Mouse (Mus musculus): ENCODE results near the gene Rabep2. TPM values are rescaled to one million over a fixed set of nuclear protein-coding genes. Genes with fewer than 3 reads are reported as not detected.
A peak's percentile ranks its signal among the peaks of the same experiment; 100 is the strongest.

The Rabep2 gene
- polyA plus RNA-seq, 1 experiment: 17.6 TPM

DNA sequence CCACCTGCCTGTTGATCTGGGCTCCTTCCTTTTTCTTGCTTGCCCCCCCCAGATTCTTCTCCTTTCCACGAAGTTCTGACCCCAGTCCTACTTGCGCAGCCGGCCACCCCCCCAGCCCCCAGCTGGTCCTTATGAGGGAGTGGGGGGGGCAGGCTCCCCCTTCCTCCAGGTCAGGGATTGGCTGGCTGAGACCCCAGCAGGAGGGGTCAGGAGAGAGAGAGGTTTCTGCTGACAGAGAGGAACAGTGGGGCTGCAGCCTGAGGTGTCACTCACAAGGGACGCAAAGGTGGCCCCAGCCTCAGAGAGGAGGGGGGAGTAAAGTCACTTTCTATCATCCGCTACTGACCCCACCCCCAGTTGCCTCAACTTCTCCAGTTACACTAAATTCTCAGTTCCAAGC lies 34.4 kb downstream of the Rabep2 start, which contains the start of gene Atp2a1:
Atp2a1 (minus strand) TSS at position 105 of the 400 bp plus-strand sequence.
- TF ChIP-seq CTCF (IDR thresholded peaks at IDR 0.05; ENCODE audit: control insufficient read depth, insufficient read depth, insufficient replicate concordance, low read depth, low read length) (no peak), POLR2A (IDR thresholded peaks at IDR 0.05; ENCODE audit: control insufficient read depth, low read depth, low read length) (no peak)
- peaks cover 13% of the 10 kb centered on the region for H3K4me1 ChIP-seq (ENCODE audit: control insufficient read depth, insufficient read depth, low read length)
- H3K27me3 ChIP-seq (ENCODE audit: control insufficient read depth, insufficient read depth, low read length): no peaks in the 10 kb centered on the region
- H3K27ac ChIP-seq (ENCODE audit: control insufficient read depth, insufficient read depth, low read depth, low read length): no peak within 1 kb of the TSS
- H3K4me3 ChIP-seq (ENCODE audit: control insufficient read depth, low read depth, low read length): no peak within 1 kb of the TSS
- no peaks in the 10 kb centered on the region; the same call in 1 of the 2 replicates for H3K36me3 ChIP-seq (ENCODE audit: control insufficient read depth, insufficient read depth, low read length)

DNA sequence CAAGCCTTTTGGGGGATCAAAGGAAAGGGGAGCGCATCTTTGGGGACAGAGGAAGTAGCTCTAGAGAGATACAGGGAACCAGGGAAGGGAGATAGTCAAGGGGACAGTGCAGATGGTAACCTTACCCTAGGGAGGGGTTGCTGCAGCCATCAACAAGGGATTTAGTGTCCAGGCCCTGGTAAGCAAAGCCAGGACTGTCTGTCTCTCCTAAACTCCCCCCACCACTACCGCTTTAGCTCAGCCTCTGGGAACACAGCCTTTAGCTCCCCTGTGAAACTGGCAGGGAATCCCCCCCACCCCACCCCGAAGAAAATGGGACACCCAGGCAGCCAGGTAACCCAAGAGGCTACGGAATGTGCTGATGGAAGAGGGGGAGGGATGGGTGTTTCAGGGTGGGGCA lies 35.0 kb downstream of the Rabep2 start:
- H3K36me3 ChIP-seq (ENCODE audit: control insufficient read depth, insufficient read depth, low read length): no peaks in the 10 kb centered on the region; the same call in 1 of the 2 replicates
- no peak for TF ChIP-seq POLR2A (IDR thresholded peaks at IDR 0.05; ENCODE audit: control insufficient read depth, low read depth, low read length)
- TF ChIP-seq CTCF (IDR thresholded peaks at IDR 0.05; ENCODE audit: control insufficient read depth, insufficient read depth, insufficient replicate concordance, low read depth, low read length): no peak
- no peak overlapping the region for H3K27ac ChIP-seq (ENCODE audit: control insufficient read depth, insufficient read depth, low read depth, low read length)
- no peak overlapping the region for H3K4me3 ChIP-seq (ENCODE audit: control insufficient read depth, low read depth, low read length)
- H3K4me1 ChIP-seq (ENCODE audit: control insufficient read depth, insufficient read depth, low read length): peaks cover 13% of the 10 kb centered on the region
- H3K27me3 ChIP-seq (ENCODE audit: control insufficient read depth, insufficient read depth, low read length): no peaks in the 10 kb centered on the region

DNA sequence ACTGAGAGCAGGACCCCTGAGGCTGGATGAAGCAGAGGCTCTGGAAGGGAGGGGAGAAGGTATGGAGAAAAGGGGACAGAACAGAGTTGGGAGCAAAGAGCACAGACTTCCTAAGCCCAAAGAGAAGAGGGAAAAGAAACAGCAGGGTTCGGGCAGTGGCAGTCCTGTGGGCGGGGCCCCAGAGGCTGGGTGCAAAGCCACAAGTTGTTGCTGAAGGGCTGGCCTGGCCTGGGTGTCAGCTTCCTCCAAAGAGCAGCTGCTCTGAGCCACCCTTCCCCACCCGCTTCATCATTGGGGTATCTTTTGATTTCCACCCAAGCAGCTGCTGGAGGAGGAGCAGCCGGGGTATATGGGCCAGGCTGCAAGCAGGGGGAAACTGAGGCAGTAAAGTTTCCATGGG lies 35.6 kb downstream of the Rabep2 start:
- Histone ChIP-seq H3K27me3 (ENCODE audit: control insufficient read depth, insufficient read depth, low read length) (no peaks in the 10 kb centered on the region), H3K4me3 (ENCODE audit: control insufficient read depth, low read depth, low read length) (no peak overlapping the region), H3K4me1 (ENCODE audit: control insufficient read depth, insufficient read depth, low read length) (peaks cover 13% of the 10 kb centered on the region), H3K27ac (ENCODE audit: control insufficient read depth, insufficient read depth, low read depth, low read length) (no peak overlapping the region), H3K36me3 (ENCODE audit: control insufficient read depth, insufficient read depth, low read length) (no peaks in the 10 kb centered on the region; the same call in 1 of the 2 replicates)
- TF ChIP-seq CTCF (IDR thresholded peaks at IDR 0.05; ENCODE audit: control insufficient read depth, insufficient read depth, insufficient replicate concordance, low read depth, low read length) (no peak), POLR2A (IDR thresholded peaks at IDR 0.05; ENCODE audit: control insufficient read depth, low read depth, low read length) (no peak)

DNA sequence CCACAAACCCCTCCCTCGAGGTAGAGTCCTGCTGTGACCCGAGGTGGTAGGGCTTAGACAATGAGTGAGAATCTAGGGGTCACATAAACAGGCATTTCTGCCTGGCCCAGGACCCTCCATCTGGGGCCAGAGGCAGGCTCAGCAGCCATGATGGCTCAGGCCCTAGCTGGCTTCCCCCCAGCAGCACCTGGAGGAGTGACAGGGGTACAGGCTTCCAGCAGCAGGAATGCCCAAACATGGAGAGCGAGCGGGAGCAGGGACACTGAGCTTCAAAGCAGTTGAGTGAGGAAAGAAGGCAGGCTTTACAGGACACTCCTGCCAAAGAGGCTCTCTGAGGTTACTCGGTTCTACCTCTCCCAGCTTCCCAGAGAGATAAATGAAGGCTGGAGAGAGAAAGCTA lies 36.3 kb downstream of the Rabep2 start:
- peaks cover 2% of the 10 kb centered on the region; the same call in 1 of the 2 replicates for H3K36me3 ChIP-seq (ENCODE audit: control insufficient read depth, insufficient read depth, low read length)
- 0 out of 2 replicates have a peak overlapping the region, but pooled peaks have one; percentile 7 for H3K27ac ChIP-seq (ENCODE audit: control insufficient read depth, insufficient read depth, low read depth, low read length)
- TF ChIP-seq POLR2A (IDR thresholded peaks at IDR 0.05; ENCODE audit: control insufficient read depth, low read depth, low read length) (no peak), CTCF (IDR thresholded peaks at IDR 0.05; ENCODE audit: control insufficient read depth, insufficient read depth, insufficient replicate concordance, low read depth, low read length) (no peak)
- no peak overlapping the region for H3K4me3 ChIP-seq (ENCODE audit: control insufficient read depth, low read depth, low read length)
- H3K4me1 ChIP-seq (ENCODE audit: control insufficient read depth, insufficient read depth, low read length): peaks cover 13% of the 10 kb centered on the region
- no peaks in the 10 kb centered on the region for H3K27me3 ChIP-seq (ENCODE audit: control insufficient read depth, insufficient read depth, low read length)

DNA sequence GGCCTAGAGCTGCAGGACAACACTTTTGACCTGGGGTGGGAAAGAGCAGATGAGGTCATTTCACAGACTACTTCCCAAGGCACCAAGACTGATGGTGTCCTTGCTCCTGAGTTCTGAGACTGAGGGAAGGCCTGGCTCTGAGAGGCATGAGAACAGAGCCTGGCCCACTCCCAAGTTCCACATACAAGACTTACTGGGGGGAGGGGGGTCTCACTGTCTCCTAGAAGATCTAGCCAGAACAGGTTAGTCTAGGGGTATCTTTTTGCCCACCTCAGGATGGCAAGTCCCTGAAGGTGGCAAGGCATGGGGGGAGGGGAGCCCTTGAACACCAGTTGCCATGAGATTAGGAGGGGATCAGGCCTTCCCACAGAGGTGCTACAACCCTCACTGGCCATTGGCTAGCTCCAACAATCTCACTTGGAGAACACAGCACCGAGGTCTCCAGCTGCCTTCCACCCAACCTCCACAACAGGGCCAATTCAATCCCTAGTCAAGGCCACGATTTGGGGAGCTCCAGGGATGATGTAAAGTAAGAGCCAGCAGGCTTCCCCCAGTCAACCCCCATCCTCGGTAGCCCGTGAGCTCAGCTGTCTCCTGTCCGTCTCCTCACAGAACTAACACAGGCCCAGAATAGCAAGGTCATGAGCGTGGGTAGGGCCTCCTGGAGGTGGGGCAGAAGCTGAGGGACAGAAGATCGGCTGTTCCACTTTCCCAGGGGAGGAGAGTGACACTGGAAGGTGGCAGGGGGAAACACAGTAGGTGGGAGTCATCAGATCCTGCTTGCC lies 36.9 kb downstream of the Rabep2 start:
- Histone ChIP-seq H3K4me1 (ENCODE audit: control insufficient read depth, insufficient read depth, low read length) (peaks cover 13% of the 10 kb centered on the region), H3K4me3 (ENCODE audit: control insufficient read depth, low read depth, low read length) (no peak overlapping the region), H3K27ac (ENCODE audit: control insufficient read depth, insufficient read depth, low read depth, low read length) (peak overlapping the region; percentile 7), H3K27me3 (ENCODE audit: control insufficient read depth, insufficient read depth, low read length) (no peaks in the 10 kb centered on the region), H3K36me3 (ENCODE audit: control insufficient read depth, insufficient read depth, low read length) (peaks cover 2% of the 10 kb centered on the region; the same call in 1 of the 2 replicates)
- TF ChIP-seq CTCF (IDR thresholded peaks at IDR 0.05; ENCODE audit: control insufficient read depth, insufficient read depth, insufficient replicate concordance, low read depth, low read length) (no peak), POLR2A (IDR thresholded peaks at IDR 0.05; ENCODE audit: control insufficient read depth, low read depth, low read length) (no peak)

DNA sequence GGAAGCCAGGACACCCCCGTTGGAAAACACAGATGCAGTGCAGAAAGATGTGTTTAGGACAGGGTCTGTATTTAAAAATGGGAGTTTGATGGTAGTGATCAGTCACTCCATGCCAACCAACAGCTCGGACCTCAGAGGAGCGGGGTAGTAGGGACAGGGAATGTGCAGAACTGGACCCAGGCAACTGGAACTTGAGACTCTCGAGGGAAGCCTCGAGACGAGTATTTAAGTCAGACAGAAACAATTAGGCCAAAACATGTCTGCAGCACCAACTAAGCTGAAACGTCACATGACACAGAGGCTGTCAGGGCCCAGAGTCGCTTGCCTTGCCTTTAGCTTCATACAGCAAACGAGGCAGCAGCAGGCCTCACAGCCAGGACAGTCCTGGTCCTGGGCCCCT lies 37.6 kb downstream of the Rabep2 start:
- Histone ChIP-seq H3K27ac (ENCODE audit: control insufficient read depth, insufficient read depth, low read depth, low read length) (no peak overlapping the region; the same call in 1 of the 2 replicates), H3K36me3 (ENCODE audit: control insufficient read depth, insufficient read depth, low read length) (peaks cover 2% of the 10 kb centered on the region), H3K4me1 (ENCODE audit: control insufficient read depth, insufficient read depth, low read length) (peaks cover 13% of the 10 kb centered on the region), H3K4me3 (ENCODE audit: control insufficient read depth, low read depth, low read length) (no peak overlapping the region), H3K27me3 (ENCODE audit: control insufficient read depth, insufficient read depth, low read length) (no peaks in the 10 kb centered on the region)
- TF ChIP-seq CTCF (IDR thresholded peaks at IDR 0.05; ENCODE audit: control insufficient read depth, insufficient read depth, insufficient replicate concordance, low read depth, low read length): no peak
- TF ChIP-seq POLR2A (IDR thresholded peaks at IDR 0.05; ENCODE audit: control insufficient read depth, low read depth, low read length): no peak

DNA sequence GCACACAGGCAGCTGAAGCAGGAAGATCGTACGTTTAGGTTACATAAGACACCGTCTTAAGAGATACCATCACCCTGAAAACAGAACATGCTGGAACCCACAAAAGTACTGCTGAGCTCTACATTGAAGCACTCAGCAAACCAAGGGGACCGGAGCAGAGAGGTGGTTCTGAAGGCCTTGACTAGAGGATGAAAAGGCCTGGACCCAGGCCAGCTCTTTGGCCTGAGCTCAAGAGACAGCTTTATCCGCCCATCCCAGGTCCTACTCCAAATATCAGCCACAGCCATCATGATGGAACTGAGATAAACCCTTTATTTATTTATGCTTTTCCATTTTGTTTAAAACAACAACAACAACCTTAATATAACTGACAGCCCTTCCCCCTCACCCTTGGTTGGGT lies 38.1 kb downstream of the Rabep2 start:
- TF ChIP-seq CTCF (IDR thresholded peaks at IDR 0.05; ENCODE audit: control insufficient read depth, insufficient read depth, insufficient replicate concordance, low read depth, low read length) (no peak), POLR2A (IDR thresholded peaks at IDR 0.05; ENCODE audit: control insufficient read depth, low read depth, low read length) (no peak)
- H3K4me1 ChIP-seq (ENCODE audit: control insufficient read depth, insufficient read depth, low read length): peaks cover 13% of the 10 kb centered on the region
- no peaks in the 10 kb centered on the region for H3K27me3 ChIP-seq (ENCODE audit: control insufficient read depth, insufficient read depth, low read length)
- no peak overlapping the region for H3K4me3 ChIP-seq (ENCODE audit: control insufficient read depth, low read depth, low read length)
- H3K27ac ChIP-seq (ENCODE audit: control insufficient read depth, insufficient read depth, low read depth, low read length): no peak overlapping the region
- H3K36me3 ChIP-seq (ENCODE audit: control insufficient read depth, insufficient read depth, low read length): peaks cover 2% of the 10 kb centered on the region
